Mouse (Mus musculus): ENCODE results near the gene Alx3.

Alx3 gene

DNA sequence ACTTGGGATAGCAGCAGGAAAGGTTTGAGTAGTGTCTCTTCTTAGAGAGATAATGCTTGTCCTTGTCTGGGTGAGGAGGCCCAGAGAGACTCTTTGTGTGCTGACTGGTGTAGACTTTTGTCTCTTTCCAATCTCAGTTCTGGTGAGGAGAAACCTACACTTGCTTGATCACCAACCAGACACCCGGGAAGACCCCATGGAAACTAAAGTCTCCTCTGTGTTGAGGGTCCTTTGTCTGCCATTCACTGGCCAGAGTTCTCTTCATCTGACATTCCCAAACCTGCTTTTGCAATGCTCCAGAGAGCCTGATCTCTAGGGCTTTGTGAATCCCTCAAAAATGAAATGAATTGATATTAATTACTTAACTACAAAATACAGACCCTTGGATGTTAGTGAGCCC is 10.9 kb upstream of the Alx3 start:
- no peak for DNase-seq

DNA sequence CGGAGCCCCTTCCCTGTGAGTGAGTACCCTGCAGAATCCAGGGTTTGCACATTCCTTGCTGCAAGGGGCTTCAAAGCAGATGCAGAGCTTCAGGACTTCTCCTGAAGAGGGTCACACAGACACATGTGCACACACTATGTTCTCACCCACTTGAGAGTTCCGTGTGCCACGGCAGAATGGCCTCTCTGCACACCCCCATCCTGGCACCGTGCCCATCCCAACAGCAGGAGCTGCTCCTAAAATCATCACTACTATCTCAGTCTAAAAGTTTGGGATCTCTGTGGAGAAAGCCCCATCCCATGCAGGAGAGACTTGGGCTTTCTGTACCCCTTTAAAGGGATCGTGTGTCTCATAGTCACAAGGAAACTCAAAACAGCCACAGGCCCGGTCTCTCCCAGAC is 8.3 kb upstream of the Alx3 start:
- DNase-seq: peak in 1 of 2 experiments; percentile 22

DNA sequence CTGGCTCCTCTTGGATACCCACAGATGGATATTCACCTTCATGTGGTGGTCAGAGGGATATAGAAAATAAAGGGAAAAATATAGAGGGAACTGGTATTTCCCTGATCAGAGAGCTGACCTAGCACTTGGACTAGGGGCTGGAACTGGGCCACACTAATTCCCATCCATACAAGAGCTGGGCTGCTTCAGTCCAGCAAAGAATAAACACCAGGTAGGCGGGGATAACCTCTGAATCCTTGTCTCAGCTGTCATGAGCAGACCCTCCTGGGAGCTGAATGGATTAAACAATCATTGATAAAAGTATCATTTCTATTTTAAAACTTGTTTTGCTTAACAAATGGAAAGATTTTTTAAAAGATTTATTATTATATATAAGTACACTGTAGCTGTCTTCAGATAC is 3.2 kb upstream of the Alx3 start:
- DNase-seq: peak in 1 of 2 experiments; percentile 5

DNA sequence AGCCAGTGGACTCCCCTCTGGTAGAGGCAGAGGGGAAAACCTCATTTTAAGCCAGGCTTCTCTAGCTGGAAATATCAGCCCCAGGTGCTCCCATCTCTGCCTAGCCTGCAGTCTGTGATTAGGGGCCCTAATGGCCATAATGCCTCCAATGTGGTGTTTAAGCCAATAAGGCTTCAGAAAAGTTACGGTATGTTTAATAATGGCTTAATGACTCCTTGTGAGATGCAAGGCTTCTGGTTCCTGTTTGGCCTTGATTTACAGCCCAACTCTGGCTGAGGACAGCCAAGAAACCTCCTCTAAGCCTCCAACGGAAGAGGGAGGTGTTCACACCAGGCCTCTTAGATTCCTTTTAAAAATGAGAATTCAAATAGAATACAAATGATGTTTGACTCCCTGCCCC is 1.2 kb upstream of the Alx3 start:
- no peak for DNase-seq

DNA sequence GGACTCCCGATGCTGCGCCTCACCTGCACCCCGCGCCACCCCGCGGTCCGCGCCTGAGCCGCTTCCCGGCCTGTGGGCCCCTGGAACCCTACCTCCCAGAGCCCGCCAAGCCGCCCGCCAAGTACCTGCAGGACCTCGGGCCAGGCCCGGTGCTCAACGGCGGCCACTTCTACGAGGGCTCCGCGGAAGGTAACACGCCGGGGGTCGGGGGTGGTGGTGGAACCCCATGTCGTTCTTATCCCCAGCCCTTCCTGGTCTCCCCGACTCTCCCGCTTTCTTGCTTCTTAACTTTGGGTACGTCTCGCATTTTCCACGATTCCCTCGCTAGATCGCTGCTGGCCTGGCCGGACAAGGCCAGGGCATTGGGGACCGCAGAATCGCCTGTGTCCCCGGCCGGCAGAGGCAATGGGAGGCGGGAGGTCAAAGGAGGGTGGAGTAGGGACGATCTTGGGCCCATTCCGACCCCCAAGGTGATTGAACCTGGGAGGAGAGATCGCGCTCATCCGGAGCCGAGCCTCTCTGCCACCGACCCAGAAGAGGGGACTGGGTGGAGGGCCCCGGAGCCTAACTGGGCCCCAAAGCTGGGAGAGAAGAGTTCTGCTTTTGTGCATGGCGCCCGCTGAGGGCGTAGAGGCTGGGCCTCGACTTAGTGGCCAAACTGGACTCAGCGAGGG is 570 bp downstream of the Alx3 start:
- DNase-seq: peak; percentile 11 to 27

DNA sequence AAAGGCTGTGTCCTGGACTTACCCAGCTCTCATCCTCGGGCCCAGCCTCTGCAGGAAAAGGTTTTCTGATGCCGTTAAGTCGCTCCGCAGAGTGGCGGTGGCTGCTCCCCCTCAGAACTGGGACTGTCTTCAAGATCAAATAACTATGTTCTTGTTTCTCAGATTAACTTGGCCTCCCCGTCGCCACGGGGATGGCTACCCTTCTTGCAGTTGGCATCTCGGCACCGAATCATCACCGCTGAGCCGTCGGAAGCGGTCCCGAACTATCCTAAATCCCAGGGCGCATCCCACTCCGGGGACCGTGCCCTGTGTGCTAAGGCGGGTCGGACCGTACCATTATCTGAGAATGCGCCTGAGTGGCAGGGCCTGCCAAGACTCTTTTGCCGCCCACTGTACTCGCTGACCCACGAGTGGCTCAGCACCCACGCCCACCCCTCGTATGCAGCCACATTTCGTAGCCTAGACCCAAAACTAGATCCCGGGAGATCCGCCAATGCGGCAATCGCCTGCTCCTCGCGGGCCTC is 1.2 kb downstream of the Alx3 start:
- DNase-seq: peak in 1 of 2 experiments; percentile 23

DNA sequence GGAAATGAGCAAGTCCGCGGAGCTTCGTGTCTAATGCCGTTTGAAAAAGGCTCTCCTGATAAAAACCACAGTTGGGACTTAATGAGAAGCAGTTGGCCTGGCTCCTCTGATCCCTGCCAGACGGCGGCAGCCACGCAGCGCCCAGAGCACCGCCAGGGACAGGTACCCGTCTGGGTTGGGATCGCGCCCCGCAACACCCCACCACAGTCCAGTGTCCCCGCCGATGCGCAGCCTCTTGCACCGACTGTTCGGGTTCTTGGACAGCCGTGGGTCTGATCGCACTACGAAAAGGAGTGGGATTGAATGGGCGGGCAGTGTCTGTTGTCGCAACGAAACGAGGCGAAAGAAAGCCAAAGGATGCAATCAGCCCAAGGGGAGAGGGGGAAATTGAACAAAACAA is 1.7 kb downstream of the Alx3 start:
- DNase-seq: peak in 1 of 2 experiments; percentile 37

DNA sequence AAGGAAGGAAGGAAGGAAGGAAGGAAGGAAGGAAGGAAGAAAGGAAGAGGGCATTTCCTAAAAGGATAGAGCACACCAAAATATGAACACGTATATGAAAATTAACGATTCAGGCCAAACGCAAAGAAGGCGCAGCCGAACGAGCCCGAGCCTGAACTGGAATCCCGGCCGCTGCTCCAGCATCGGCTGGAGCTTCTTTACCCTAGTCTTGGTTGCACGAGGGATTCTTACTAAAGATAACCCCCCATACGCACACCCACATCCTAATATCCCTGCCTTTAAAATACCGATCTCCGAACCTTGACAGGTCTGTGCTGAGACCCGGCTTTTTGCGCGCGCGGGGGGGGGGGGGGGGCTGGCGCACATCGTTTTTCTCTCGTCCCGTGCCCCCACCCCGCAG is 2.3 kb downstream of the Alx3 start:
- peak in 1 of 2 experiments; percentile 9 for DNase-seq

DNA sequence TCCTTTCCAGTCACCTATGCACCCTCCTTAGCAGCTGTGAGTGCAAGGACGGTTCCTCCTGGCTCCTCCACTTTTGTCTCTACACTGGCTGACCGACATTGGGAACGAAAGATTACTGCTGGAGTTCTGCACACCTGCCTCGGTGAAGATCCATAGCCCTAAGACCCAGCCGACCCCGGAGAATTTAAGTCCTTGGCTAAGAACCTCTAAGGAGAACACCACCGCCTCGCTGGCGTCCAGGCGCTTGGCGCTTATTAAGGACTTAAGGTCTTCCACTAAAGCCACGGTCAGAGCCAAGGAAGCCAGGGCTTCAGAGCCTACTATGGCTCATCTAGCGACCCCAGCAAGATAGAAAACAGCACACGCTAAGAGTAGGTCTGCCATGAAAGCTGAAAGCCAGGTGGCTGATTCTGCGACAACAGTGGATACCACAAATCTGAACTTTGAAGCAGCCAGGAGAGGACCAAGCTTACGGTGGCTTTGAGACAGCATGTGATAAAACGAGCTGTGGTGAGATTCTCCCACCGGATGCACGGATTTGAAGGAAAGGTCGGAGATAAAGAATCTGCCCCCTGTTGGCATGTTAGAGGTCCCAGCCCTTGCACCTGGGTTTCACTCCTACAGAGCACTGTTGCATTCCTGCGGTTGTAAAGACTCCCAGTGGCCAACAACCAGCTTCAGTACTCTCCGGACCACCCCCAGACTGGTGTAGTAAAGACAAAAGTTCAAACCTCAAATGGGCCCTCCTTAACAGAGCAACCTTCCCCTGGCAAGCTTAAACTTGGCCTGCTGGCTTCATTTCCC is 3.0 kb downstream of the Alx3 start:
- peak in 1 of 2 experiments; percentile 21 for DNase-seq

DNA sequence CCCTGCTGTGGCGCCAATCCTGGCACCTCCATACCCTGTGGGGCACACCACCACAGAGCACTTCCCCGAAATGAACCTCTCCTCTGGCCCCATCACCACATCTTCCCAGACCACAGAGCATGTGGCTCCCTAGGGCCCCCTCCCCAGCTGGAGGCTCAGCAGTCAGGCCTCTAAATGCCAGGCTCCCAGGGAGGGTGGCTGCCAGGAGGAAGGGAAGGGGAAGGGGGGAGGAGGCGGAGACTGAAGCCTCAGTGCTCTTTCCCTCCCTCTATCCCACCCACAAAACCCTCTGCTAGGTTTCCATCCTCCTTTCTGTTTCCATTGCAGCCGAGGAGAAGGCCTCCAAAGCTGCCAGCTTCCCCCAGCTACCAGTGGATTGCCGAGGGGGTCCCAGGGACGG is 5.3 kb downstream of the Alx3 start:
- DNase-seq: no peak

DNA sequence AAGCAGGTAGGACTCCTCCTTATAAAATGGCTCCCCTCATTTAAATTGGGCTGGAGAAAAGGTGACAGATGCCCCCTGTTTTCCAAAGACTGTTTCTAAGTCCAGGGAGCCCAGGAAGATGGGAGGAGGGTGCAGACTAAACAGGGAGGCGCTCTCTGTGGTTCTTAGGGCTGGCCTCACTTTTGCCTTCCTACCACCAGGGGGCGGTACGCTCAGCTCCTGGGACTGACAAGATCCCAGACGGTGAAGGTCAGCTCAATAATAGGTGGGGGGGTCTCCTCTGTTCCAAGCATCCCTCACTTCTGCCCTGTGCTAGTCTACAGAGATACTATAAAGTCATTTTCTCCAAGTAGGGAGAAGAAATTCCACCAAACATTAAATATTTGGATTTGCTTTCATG is 10.5 kb downstream of the Alx3 start:
- peak; percentile 55 to 72 for DNase-seq

DNA sequence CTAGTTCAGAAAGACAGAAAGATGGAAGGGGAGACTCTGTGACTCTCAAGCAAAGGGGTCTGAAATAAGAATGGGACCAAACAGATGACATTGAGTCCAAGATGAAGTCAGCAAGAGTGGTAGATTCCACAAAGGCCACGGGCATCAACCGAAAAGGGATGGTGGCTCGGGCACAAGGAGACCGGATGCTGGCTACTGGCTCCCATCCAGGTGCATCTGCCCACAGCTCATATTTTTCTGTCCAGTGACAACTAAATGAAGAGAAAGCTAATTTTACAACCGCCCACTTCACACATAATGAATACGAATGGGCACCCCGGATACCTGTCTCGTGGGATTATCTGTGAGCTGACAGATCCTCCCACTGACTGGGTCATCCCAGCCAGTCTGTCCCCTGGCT is 12.4 kb downstream of the Alx3 start:
- no peak for DNase-seq

DNA sequence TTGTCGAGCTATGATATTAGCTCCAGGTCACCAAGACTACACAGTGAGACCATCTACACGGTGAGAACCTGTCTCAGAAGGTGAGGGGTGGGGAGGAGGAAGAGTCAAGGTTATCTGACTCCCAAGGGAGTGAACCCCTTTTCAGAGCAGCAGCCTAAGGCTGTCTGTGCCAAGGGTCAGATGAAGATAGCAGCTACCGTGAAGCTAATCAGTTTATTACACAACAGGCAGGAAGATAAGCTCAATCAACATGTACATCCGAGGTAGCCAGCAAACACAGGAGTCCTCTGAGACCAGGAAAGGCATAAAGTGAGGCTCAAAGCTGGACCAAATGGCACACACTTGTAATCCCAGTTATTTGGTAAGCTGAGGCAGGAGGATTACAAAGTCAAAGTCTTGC is 14.0 kb downstream of the Alx3 start:
- no peak for DNase-seq

DNA sequence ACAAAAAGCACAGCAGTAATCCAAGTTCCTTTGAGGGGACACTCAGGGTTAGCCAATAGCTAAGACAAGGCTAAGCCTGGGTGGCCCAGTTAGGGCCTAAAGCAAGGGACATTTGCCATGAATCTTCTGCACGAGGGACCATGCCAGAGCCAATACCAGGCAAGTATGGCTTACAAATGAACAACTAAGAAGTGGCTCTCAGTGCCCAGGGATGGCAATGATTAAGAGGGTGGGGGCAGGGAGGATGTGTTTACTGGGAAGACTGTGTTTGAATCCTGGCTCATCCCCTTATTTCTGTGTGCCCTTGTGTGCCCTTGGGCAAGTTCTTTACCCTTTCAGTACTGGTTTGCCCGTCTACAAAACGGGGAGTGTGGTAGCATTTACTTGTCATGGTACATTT is 14.5 kb downstream of the Alx3 start:
- DNase-seq: no peak

DNA sequence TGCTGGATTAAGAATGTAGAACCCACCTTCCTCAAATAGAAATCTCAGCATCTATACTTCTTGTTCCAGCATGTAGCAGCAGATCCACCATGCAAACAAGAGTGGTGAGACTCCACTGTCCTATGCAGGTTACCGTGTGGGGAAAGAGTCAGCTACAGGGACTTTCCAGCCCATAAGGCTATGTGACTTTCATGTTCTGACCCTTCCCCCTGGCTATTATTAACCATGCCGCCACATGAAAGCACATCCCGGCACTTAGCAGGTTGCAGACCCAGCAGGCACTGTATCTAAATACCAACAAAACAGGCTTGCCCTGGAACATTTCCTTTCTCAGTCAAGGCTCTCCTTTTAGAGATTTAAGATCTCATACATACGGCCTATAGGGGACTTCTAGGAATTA is 16.6 kb downstream of the Alx3 start:
- no peak for DNase-seq

DNA sequence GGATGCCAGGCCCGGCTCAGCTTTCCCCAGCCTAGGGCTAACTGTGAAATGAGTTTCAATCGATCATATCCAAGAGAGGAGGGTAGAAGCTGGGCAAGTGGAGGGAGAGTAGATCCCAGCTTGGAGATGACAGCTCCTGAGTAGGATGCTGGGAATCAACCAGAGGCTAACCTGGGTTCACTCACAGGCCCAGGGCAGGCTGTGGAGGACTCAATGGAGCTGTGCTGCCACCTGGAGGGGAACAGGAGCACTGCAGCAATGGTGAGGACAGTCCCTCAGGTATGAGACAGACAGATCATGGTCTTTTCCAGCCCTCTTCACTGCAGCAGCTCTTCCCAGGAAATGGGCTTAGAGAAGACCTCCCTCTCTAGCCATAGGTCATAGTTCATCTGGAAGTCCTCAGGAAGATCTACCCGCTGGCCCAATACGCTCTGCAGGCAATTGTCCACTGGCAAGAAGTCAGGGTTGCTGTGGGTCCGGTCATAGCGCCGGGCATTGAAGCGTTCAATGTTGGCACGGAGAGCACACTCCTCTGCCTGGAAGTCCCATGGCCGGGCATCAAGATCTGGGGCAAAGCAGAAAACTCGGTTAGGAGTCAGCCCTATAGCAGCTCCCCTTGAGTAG is 18.2 kb downstream of the Alx3 start:
- DNase-seq: peak; percentile 54 to 64

DNA sequence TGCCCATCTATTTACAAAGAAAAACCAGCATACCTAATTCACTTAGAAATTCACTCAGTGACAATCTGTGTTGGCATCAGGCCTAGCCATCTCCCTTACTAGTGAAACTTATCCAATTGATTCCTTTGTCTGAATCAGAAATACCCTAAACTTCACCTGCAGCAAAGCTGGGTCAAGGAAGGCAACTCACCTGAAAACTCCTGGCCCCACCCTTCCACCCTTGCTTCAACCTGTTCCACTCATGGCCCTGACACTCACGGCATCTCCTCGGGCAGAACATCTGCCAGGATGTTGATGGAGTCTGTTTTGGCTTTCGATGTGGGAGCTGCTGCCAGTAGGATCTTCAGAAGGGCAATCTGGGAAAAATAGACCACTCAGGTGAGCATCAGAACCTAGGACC is 23.0 kb downstream of the Alx3 start:
- DNase-seq: no peak

DNA sequence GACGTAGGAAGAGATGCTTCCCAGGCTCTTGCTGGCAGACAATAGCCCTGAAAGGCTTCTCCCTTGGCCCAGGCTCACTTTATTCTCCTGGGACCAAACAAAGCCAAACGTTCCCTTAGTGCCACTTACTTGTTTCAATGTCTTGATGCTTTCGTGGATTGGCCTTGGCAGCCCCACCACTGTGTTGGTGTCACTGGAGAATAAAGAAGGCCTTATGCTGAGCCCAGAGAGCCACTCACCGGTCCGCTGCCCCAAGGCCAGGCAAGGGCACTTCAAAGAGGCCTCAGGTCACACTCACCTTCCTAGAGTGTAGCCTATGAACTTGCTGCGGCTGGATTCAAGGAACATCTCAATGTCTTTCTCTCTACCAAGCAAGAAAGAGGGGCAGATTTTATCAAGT is 25.1 kb downstream of the Alx3 start:
- DNase-seq: no peak

DNA sequence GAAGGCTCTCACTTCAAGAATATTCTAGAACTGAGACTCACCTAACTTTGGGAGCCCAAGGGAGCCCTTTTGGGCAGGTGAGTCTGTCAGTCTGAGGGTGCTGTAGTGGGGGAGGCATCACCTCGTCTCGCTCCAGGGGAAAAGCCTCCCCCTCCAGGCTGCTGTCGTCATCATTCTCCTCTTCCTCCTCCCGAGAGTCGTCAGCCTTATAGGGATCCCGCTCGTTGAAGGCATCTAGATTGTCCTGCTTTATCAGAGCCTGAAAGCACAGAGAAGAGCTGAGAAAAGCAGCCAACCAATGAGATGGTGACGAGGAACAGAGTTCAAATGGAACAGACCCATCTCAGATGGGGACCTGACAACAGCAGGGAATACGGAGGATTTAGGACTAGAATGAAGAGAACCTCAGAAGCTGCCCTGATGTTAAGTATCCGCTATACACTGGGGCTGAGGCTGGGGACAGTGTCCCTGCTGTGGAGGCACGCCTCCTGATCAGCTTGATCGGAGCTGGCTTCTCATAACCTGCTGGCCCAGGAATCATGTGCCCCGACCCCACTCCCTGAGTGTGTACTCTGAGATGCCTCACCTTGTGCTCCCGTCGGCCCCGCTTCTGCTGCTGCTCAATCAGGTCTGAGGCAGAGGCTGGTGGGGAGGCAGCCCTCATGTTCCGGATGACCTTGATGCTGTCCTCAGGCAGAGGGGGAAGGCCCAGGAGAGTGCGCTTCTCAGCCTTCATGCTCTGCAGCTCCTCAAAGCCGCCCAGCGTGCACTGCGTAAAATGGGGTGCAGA is 26.6 kb downstream of the Alx3 start:
- DNase-seq: no peak

DNA sequence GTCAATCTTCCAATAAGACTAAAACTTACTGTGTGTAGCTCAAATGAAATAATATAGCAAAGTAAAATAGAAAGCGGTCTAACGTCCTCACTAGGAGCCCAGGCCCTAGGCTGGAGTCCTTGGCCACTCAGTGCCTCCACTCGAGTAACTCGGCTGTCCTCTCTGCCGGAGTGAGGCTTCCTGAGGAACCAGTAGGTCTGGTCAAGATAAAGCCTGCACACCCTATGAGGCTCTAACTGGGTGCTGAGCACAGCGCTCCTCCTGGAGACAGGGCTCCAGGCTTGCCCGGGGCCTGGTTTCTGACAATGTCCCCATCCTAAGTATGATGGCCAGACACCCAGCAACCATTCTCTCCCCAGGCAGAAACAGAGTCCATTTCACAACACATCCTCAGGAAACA is 27.7 kb downstream of the Alx3 start:
- no peak for DNase-seq

DNA sequence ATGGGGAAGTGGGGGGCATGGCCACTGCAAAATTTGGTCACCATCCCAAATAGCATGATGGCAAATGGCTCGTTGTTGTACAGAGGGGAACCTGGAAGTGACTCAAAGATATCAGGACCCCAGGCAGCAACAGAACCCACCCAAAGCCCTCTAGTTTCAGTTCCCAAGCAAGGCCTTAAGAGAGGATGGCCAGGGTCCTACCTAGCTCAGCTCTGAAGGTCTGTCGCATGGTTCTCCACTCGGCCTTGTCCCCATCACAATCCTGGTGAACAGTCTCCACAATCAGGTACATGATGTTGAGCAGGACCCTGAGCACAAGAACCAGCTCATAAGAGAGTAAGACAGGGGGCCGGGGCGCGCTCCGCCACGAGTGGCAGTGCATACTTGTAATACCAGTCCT is 29.6 kb downstream of the Alx3 start:
- no peak for DNase-seq

DNA sequence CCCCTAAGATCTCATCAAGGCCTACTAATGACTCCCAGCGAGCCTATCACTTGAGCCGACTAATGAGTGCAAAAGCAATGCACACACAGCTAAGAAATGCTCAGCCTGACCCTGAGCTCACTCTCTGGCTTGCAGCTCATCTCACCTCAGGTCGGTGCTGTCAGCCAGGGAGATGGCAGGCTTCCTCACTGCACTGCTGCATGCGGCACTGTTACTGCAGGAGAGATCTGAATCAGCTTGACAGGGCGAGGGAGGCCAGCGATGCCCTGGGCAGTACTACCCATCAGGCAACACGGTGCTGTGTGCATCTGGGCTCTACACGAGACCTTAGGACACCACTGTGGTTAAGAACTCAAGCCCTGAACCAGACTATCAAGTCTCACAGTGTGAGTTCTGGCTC is 30.7 kb downstream of the Alx3 start:
- DNase-seq: no peak

DNA sequence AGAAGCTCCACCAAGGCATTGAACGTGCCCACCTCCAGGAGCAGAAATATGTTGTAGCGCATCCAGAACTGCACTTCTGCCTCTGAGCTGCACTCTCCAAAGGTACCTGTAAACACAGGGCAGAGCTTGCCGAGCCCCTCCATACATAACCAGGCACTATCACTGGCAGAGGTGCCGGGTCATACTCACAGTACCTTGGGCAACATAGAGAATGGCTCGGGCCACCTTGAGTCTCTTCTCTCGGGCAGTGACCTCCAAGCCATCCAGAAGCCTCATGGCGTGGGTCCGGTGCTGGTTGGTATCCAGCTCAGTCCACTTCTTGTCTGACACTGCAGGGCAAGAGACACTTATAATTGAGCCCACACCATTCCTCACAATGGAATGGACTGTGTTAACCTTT is 31.9 kb downstream of the Alx3 start:
- no peak for DNase-seq
